Mouse (Mus musculus) common myeloid progenitor, adult 5-6 weeks (primary cell): ENCODE measurements around the gene Rnf24. TPM values are rescaled to one million over a fixed set of nuclear protein-coding genes. Genes with fewer than 3 reads are reported as not detected.

ENCODE experiments used
- ATAC-seq: replicated peaks from 2 replicates; pipeline ENCODE4 v1.8.0; 2016; ENCODE audit warnings: low read depth, mild to moderate bottlenecking, moderate TSS enrichment, inconsistent platforms; ENCODE audit not compliant: poor library complexity, severe bottlenecking
- total RNA-seq: library from RNA; stranded (forward); fragments of 200-1000, 187-1606 nt; gene quantifications from 2 replicates; pipeline ENCODE4 v1.2.3, GENCODE M21; 2017

Gene Rnf24
- total RNA-seq, 1 experiment from 2014 or later: 3.7 TPM

- no peak for ATAC-seq
Observed at GRCm38 (mm10) chr2:131276722-131277121, 76.0 kb downstream of the Rnf24 start.

GRCm38 (mm10) chr2:131275493-131275892 lies 77.2 kb downstream of the Rnf24 start:
- no peak for ATAC-seq

GRCm38 (mm10) chr2:131265056-131265455 lies 87.6 kb downstream of the Rnf24 start:
- ATAC-seq: no peak

GRCm38 (mm10) chr2:131264027-131264426 lies 88.7 kb downstream of the Rnf24 start:
- no peak for ATAC-seq

GRCm38 (mm10) chr2:131262680-131263670 lies 89.7 kb downstream of the Rnf24 start:
- peak; percentile 43 for ATAC-seq

GRCm38 (mm10) chr2:131262213-131262672 lies 90.4 kb downstream of the Rnf24 start, which contains the start of gene Pank2:
TSS of gene Pank2 (plus strand) at chr2:131262495.
- peak; percentile 95 for ATAC-seq

- peak; percentile 41 for ATAC-seq
Observed at GRCm38 (mm10) chr2:131261481-131262212, 91.0 kb downstream of the Rnf24 start.

GRCm38 (mm10) chr2:131260544-131261307 lies 92.0 kb downstream of the Rnf24 start:
- ATAC-seq: no peak

GRCm38 (mm10) chr2:131258693-131259092 lies 94.0 kb downstream of the Rnf24 start:
- ATAC-seq: no peak

GRCm38 (mm10) chr2:131255738-131256137 lies 97.0 kb downstream of the Rnf24 start:
- ATAC-seq: 0 out of 2 replicates have a peak, but pooled peaks have one; percentile 14

GRCm38 (mm10) chr2:131254329-131254713 lies 98.4 kb downstream of the Rnf24 start:
- ATAC-seq: no peak

- peak; percentile 95 for ATAC-seq
Observed at GRCm38 (mm10) chr2:131253681-131254328, 98.9 kb downstream of the Rnf24 start.

Other genes with a start within 250 kb of the Rnf24 start
- 0.92 and 0.96 TPM in 2 replicates for gene Hspa12b, start 225.6 kb downstream of the Rnf24 start, total RNA-seq
- gene Gm11037, start 219.4 kb downstream of the Rnf24 start, total RNA-seq: not detected in 2 replicates
- gene 1700037H04Rik, start 192.8 kb downstream of the Rnf24 start, total RNA-seq: 29.2 and 30.8 TPM in 2 replicates
- gene Cenpb, start 172.8 kb downstream of the Rnf24 start, total RNA-seq: 17.6 and 18.7 TPM in 2 replicates
- 13.3 and 15.8 TPM in 2 replicates for gene Cdc25b, start 165.9 kb downstream of the Rnf24 start, total RNA-seq
- gene Spef1, start 165.6 kb downstream of the Rnf24 start, total RNA-seq: 2.7 and 4.7 TPM in 2 replicates
- 2.4 and 2.6 TPM in 2 replicates for gene Ap5s1, start 145.8 kb downstream of the Rnf24 start, total RNA-seq
- 15.8 and 16.5 TPM in 2 replicates for gene Mavs, start 118.8 kb downstream of the Rnf24 start, total RNA-seq
- gene Pank2, start 90.4 kb downstream of the Rnf24 start, total RNA-seq: 57.3 and 72.4 TPM in 2 replicates
- 9.3 and 23.2 TPM in 2 replicates for gene Smox, start 138.6 kb upstream of the Rnf24 start, total RNA-seq
- not detected in 2 replicates for gene Adra1d, start 209.4 kb upstream of the Rnf24 start, total RNA-seq